Mouse (Mus musculus): ENCODE results near the gene Ndrg4. TPM values are rescaled to one million over a fixed set of nuclear protein-coding genes. Genes with fewer than 3 reads are reported as not detected.

Ndrg4 gene
- polyA plus RNA-seq, 1 experiment, result 83.9 TPM

DNA sequence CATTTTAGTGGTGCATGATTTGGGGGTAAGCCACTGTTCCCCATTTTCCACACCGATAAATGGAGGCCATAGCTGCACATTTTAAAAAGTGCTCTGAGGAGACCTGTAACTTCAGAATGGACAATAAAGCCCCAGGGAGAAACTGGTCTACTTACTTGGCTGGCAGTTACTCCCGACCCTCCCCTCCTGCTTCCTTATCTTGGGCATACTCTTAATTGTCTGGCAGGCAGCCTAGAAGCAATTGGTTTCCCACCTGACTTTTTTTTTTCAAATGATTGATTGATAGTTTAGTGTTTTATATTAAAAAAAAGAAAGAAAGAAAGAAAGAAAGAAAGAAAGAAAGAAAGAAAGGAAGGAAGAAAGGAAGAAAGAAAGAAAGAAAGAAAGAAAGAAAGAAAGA, 19.3 kb upstream of the Ndrg4 start:
- no peaks in the 10 kb centered on the region for H3K79me2 ChIP-seq (ENCODE audit: control insufficient read depth, insufficient read depth)
- no peak overlapping the region for H3K4me3 ChIP-seq
- H3K27me3 ChIP-seq (ENCODE audit: control insufficient read depth, insufficient read depth, insufficient read length), result no peaks in the 10 kb centered on the region
- H3ac ChIP-seq (ENCODE audit: control insufficient read depth, insufficient read length), result no peak overlapping the region
- TF ChIP-seq MYOG (IDR thresholded peaks at IDR 0.05; ENCODE audit: control insufficient read depth in 1 of 3, insufficient read depth in 1 of 3, insufficient read length in 2 of 3, low read depth in 2 of 3), result no peak
- TF ChIP-seq USF1 (IDR thresholded peaks at IDR 0.05; ENCODE audit: low read depth), result no peak
- TF ChIP-seq TCF12 (IDR thresholded peaks at IDR 0.05; ENCODE audit: insufficient read depth, poor library complexity, severe bottlenecking), result no peak
- TF ChIP-seq MYOD1 (IDR thresholded peaks at IDR 0.05; ENCODE audit: control insufficient read depth in 1 of 3, insufficient read length in 2 of 3, low read depth in 2 of 3), result no peak
- no peak for TF ChIP-seq POLR2A (IDR thresholded peaks at IDR 0.05; ENCODE audit: insufficient read length, low read depth)
- TF ChIP-seq TCF3 (IDR thresholded peaks at IDR 0.05; ENCODE audit: insufficient read length, low read depth), result no peak
- TF ChIP-seq E2F4 (IDR thresholded peaks at IDR 0.05; ENCODE audit: insufficient read depth), result no peak
- no peak overlapping the region for H3K4me2 ChIP-seq (ENCODE audit: low read depth)
- H3K36me3 ChIP-seq (ENCODE audit: control insufficient read depth, insufficient read depth), result no peaks in the 10 kb centered on the region

DNA sequence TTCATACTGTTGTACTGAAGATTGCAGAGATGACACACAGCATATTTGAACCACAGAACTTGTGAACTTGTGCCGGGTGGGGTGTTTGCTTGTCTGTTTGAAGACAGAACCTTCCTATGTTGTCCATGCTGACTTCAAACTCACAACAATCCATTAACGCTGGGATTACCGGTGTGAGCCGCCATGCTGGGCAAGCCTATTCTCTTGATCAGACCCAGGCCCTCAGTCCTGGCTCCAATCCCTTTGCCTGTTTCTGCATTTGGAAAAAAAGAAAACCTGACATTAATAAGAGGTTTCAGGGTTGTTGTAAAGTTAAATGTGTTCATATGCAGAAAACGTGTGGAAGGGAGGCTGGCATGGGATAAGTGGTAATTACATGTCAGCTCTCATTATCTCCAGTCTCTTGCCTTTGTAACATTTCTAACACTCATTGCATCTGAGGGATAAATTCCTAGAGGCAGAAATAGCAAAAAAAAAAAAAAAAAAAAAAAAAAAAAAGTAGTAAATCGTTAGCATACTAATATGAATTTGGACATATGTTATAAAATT, 16.4 kb upstream of the Ndrg4 start:
- H3K27me3 ChIP-seq (ENCODE audit: control insufficient read depth, insufficient read depth, insufficient read length), result no peaks in the 10 kb centered on the region
- no peaks in the 10 kb centered on the region for H3K36me3 ChIP-seq (ENCODE audit: control insufficient read depth, insufficient read depth)
- no peak overlapping the region for H3K4me2 ChIP-seq (ENCODE audit: low read depth)
- H3K79me2 ChIP-seq (ENCODE audit: control insufficient read depth, insufficient read depth), result no peaks in the 10 kb centered on the region
- H3ac ChIP-seq (ENCODE audit: control insufficient read depth, insufficient read length), result no peak overlapping the region
- TF ChIP-seq USF1 (IDR thresholded peaks at IDR 0.05; ENCODE audit: low read depth) (no peak), TCF3 (IDR thresholded peaks at IDR 0.05; ENCODE audit: insufficient read length, low read depth) (no peak), MYOD1 (IDR thresholded peaks at IDR 0.05; ENCODE audit: control insufficient read depth in 1 of 3, insufficient read length in 2 of 3, low read depth in 2 of 3) (no peak), TCF12 (IDR thresholded peaks at IDR 0.05; ENCODE audit: insufficient read depth, poor library complexity, severe bottlenecking) (no peak), MAX (IDR thresholded peaks at IDR 0.05; ENCODE audit: low read depth) (no peak), POLR2A (IDR thresholded peaks at IDR 0.05; ENCODE audit: insufficient read length, low read depth) (no peak), CEBPB (IDR thresholded peaks at IDR 0.05; ENCODE audit: insufficient read depth, poor library complexity, severe bottlenecking) (no peak)
- no peak overlapping the region for H3K4me3 ChIP-seq

- no peaks in the 10 kb centered on the region for H3K79me2 ChIP-seq (ENCODE audit: control insufficient read depth, insufficient read depth)
- H3K27me3 ChIP-seq (ENCODE audit: control insufficient read depth, insufficient read depth, insufficient read length), result no peaks in the 10 kb centered on the region
- H3K4me2 ChIP-seq (ENCODE audit: low read depth), result no peak overlapping the region
- TF ChIP-seq REST (IDR thresholded peaks at IDR 0.05; ENCODE audit: insufficient read depth, insufficient read length) (no peak), CEBPB (IDR thresholded peaks at IDR 0.05; ENCODE audit: insufficient read depth, poor library complexity, severe bottlenecking) (no peak), MAX (IDR thresholded peaks at IDR 0.05; ENCODE audit: low read depth) (no peak), SRF (IDR thresholded peaks at IDR 0.05; ENCODE audit: control insufficient read depth, insufficient read length, low read depth) (no peak), MYOD1 (IDR thresholded peaks at IDR 0.05; ENCODE audit: control insufficient read depth in 1 of 3, insufficient read length in 2 of 3, low read depth in 2 of 3) (no peak), POLR2AphosphoS2 (IDR thresholded peaks at IDR 0.05; ENCODE audit: insufficient read length, low read depth) (no peak), USF1 (IDR thresholded peaks at IDR 0.05; ENCODE audit: low read depth) (no peak), TCF12 (IDR thresholded peaks at IDR 0.05; ENCODE audit: insufficient read depth, poor library complexity, severe bottlenecking) (no peak), POLR2A (IDR thresholded peaks at IDR 0.05; ENCODE audit: insufficient read length, low read depth) (no peak), TCF3 (IDR thresholded peaks at IDR 0.05; ENCODE audit: insufficient read length, low read depth) (no peak), E2F4 (IDR thresholded peaks at IDR 0.05; ENCODE audit: insufficient read depth) (no peak), MYOG (IDR thresholded peaks at IDR 0.05; ENCODE audit: control insufficient read depth in 1 of 3, insufficient read depth in 1 of 3, insufficient read length in 2 of 3, low read depth in 2 of 3) (no peak)
- no peak overlapping the region for H3K4me3 ChIP-seq
- H3ac ChIP-seq (ENCODE audit: control insufficient read depth, insufficient read length), result no peak overlapping the region
- no peaks in the 10 kb centered on the region for H3K36me3 ChIP-seq (ENCODE audit: control insufficient read depth, insufficient read depth)
These were observed 15.7 kb upstream of the Ndrg4 start for GRCm38 (mm10) chr8:95661085-95661484.

- Histone ChIP-seq H3K36me3 (ENCODE audit: control insufficient read depth, insufficient read depth) (no peaks in the 10 kb centered on the region), H3ac (ENCODE audit: control insufficient read depth, insufficient read length) (no peak overlapping the region), H3K27me3 (ENCODE audit: control insufficient read depth, insufficient read depth, insufficient read length) (no peaks in the 10 kb centered on the region), H3K4me3 (no peak overlapping the region), H3K79me2 (ENCODE audit: control insufficient read depth, insufficient read depth) (no peaks in the 10 kb centered on the region), H3K4me2 (ENCODE audit: low read depth) (no peak overlapping the region)
- TF ChIP-seq MAX (IDR thresholded peaks at IDR 0.05; ENCODE audit: low read depth), result no peak
- TF ChIP-seq TCF12 (IDR thresholded peaks at IDR 0.05; ENCODE audit: insufficient read depth, poor library complexity, severe bottlenecking), result no peak
- TF ChIP-seq TCF3 (IDR thresholded peaks at IDR 0.05; ENCODE audit: insufficient read length, low read depth), result no peak
- TF ChIP-seq SRF (IDR thresholded peaks at IDR 0.05; ENCODE audit: control insufficient read depth, insufficient read length, low read depth), result no peak
- TF ChIP-seq E2F4 (IDR thresholded peaks at IDR 0.05; ENCODE audit: insufficient read depth), result no peak
- TF ChIP-seq POLR2A (IDR thresholded peaks at IDR 0.05; ENCODE audit: insufficient read length, low read depth), result no peak
- no peak for TF ChIP-seq USF1 (IDR thresholded peaks at IDR 0.05; ENCODE audit: low read depth)
- TF ChIP-seq REST (IDR thresholded peaks at IDR 0.05; ENCODE audit: insufficient read depth, insufficient read length), result no peak
- no peak for TF ChIP-seq MYOD1 (IDR thresholded peaks at IDR 0.05; ENCODE audit: control insufficient read depth in 1 of 3, insufficient read length in 2 of 3, low read depth in 2 of 3)
- TF ChIP-seq MYOG (IDR thresholded peaks at IDR 0.05; ENCODE audit: control insufficient read depth in 1 of 3, insufficient read depth in 1 of 3, insufficient read length in 2 of 3, low read depth in 2 of 3), result no peak
- no peak for TF ChIP-seq POLR2AphosphoS2 (IDR thresholded peaks at IDR 0.05; ENCODE audit: insufficient read length, low read depth)
- no peak for TF ChIP-seq CEBPB (IDR thresholded peaks at IDR 0.05; ENCODE audit: insufficient read depth, poor library complexity, severe bottlenecking)
These were observed 15.2 kb upstream of the Ndrg4 start for GRCm38 (mm10) chr8:95661575-95661974.

All from myocyte (in vitro differentiated cells).